Mouse (Mus musculus) kidney, embryonic 16.5 days (tissue): ENCODE measurements around the gene Tfdp1. TPM values are rescaled to one million over a fixed set of nuclear protein-coding genes. Genes with fewer than 3 reads are reported as not detected.

ENCODE experiments used
- polyA plus RNA-seq: library from polyadenylated mRNA; unstranded; fragments of >200 nt; fragmentation: Nextera tagmentation; extraction: Ambion mirVana; gene quantifications from 2 replicates; pipeline ENCODE4 v1.2.1, GENCODE M21; 2015

Gene Tfdp1
- polyA plus RNA-seq, 1 experiment from 2014 or later: 159 TPM

Other genes with a start within 250 kb of the Tfdp1 start
- gene Pcid2, start 233.3 kb upstream of the Tfdp1 start, polyA plus RNA-seq: 46.5 and 49.9 TPM in 2 replicates
- gene Cul4a, start 233.1 kb upstream of the Tfdp1 start, polyA plus RNA-seq: 109 and 113 TPM in 2 replicates
- 308 and 374 TPM in 2 replicates for gene Lamp1, start 179.6 kb upstream of the Tfdp1 start, polyA plus RNA-seq
- gene Grtp1, start 138.1 kb upstream of the Tfdp1 start, polyA plus RNA-seq: 22.5 and 23.6 TPM in 2 replicates
- gene Adprhl1, start 84.6 kb upstream of the Tfdp1 start, polyA plus RNA-seq: 0.16 and 0.46 TPM in 2 replicates
- gene Dcun1d2, start 50.6 kb upstream of the Tfdp1 start, polyA plus RNA-seq: 29.2 and 29.4 TPM in 2 replicates
- 55.8 and 56.2 TPM in 2 replicates for gene Tmco3, start 50.6 kb upstream of the Tfdp1 start, polyA plus RNA-seq
- gene Atp4b, start 58.1 kb downstream of the Tfdp1 start, polyA plus RNA-seq: not detected in 2 replicates
- not detected in 2 replicates for gene Grk1, start 66.3 kb downstream of the Tfdp1 start, polyA plus RNA-seq
- gene Tmem255b, start 96.4 kb downstream of the Tfdp1 start, polyA plus RNA-seq: 0.95 and 1.4 TPM in 2 replicates
- gene Gas6, start 155.7 kb downstream of the Tfdp1 start, polyA plus RNA-seq: 70.1 and 76.9 TPM in 2 replicates
- gene 1700029H14Rik, start 223.7 kb downstream of the Tfdp1 start, polyA plus RNA-seq: not detected in 2 replicates